Mouse (Mus musculus) mouse trophoblast stem cell (cell line): ENCODE measurements around the gene Cd300a.

Experiments used
- in situ Hi-C, 2 experiments: fragments of 300-500 bp; cut with MseI, MboI; formaldehyde crosslinking; loops; 2 replicates in 1 of 2; 3 replicates in 1 of 2; pipeline ENCODE4 v1.15.1; 2025

The Cd300a gene

DNA sequence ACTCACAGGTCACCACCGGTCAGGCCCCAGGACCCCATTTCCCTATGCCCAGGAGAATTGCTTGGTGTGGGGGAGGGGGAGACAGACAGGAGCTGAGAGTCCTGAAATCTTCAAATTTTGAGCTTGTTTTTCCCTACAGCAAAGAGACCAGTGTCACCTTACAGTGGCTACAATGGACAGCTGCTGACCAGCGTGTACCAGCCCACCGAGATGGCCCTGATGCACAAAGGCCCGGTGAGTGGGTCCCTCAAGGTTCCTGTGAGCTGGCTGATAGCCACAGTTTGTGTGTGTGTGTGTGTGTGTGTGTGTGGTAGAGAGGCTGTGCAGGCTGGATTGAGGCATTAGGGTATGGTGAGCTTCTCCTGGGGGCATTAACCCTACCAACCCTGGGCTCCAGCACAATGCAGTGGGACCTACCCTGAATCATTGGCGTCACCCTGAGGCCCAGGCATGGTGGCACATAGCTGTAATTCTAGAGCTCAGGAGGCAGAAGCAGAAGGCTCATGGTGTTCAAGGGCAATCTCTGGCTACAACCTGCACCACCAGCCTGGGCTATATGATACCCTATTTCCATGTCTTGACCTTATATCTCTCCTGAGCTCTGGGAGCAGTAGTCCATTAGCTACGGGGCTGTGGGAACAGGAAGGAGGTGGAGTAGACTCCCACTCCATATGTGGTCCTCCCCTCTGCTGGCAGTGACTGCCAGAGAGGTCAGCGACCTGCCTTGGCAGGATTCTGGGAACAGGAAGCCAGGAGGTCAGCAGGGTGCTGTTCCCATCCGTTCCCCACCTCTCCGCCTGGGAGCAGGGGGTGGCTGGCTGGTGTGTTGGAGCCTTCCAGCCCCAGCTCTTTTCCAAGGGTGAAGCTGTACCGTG is 23.1 kb upstream of the Cd300a start:
- in situ Hi-C loops: no loop called here

DNA sequence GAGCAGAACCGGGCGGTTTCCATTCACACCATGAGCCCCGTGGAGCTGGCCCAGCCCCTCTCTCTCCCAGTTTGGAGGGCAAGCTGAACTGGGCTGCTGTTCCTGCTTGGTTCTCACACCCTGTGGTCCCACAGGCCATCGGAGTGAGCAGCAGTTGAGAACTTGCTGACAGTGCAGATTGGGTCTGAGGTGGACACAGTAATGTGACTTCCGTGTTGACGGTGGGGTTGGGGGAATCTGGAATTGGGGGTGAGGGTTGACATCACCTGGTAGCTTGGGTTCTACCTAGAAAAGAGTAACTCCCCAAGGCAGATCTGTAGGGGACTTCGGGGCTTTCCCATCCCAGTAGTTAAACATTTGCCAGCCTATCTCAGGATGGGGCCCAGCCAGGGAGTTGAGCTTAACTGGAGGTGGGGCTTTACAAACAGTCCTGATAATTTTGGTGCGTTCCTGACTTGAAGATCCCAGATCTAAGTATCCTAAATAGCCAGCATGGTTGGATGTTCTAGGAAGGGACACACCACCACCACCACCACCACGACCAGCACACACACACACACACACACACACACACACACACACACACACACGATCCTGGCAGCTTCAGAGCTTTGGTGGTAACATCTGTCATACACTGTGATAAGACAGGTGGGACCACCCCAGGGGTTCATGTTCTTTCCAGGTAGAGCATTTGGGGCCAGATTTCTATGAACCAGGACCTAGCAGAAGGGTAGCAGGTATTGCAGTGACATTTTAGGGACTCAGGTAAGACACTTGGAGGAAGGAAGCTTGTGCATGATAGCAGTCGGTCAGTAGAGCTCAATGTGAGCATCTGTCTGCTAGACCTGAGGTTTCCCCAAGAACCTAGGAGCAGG is 22.2 kb upstream of the Cd300a start:
- in situ Hi-C loops: no loop called here

DNA sequence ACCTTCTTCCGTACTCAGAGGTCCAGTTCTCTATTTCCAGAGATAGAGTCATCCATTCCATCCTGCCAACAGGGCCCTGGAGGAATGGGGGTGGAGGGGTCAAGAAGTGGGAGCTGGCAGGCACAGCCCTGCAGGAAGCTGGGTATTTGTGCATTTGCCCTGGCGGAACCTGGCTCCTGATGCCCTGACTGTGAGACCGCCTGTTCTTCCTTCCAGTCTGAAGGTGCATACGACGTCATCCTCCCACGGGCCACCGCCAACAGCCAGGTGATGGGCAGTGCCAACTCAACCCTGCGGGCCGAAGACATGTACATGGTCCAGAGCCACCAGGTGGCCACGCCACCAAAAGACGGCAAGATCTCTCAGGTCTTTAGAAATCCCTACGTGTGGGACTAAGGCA is 21.6 kb upstream of the Cd300a start:
- in situ Hi-C loops: no loop called here

DNA sequence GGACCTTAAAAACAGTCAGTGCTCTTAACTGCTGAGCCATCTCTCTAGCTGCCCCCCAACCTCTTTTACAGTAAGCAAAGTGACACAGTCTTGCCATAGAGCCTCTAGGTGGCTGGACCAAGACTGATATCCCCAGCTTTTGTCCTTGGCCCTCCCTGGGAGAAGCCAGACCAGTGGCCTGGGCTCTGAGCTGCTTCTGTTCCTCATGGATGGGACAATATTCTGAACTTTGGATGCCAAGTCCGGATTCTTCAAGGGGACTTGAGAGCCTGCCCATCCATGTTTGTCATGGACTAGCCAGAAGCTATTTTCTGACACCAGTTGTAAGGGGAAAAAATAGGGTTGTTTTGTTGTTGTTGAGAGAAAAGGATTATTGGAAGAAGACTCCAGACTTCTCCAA is 20.1 kb upstream of the Cd300a start:
- in situ Hi-C loops: loop anchor here in 1 of 2 experiments (5.0 kb wide), 1 partner anchor 43 kb away; no protein-coding TSS in a partner anchor

DNA sequence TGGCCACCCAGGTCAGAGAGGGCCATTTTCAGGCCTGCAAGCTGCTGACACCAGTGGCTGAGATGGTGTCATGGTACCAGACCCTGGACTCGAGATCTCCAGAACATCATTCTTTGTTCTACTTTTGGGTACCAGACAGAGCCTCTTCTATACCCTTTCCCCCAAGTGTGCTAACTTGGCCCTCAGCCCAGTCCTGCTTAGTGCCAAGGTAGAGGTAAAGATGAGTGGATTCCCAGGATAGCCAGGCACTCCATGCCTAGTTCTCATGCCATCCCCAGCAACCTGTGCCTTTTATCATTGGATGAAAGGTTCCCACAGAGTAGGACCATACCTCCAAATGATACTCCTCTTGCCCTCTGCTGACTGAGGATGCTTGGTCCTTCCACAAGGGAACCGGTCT is 18.3 kb upstream of the Cd300a start:
- in situ Hi-C loops: loop anchor here in 1 of 2 experiments (5.0 kb wide), 1 partner anchor 41 kb away; no protein-coding TSS in a partner anchor

DNA sequence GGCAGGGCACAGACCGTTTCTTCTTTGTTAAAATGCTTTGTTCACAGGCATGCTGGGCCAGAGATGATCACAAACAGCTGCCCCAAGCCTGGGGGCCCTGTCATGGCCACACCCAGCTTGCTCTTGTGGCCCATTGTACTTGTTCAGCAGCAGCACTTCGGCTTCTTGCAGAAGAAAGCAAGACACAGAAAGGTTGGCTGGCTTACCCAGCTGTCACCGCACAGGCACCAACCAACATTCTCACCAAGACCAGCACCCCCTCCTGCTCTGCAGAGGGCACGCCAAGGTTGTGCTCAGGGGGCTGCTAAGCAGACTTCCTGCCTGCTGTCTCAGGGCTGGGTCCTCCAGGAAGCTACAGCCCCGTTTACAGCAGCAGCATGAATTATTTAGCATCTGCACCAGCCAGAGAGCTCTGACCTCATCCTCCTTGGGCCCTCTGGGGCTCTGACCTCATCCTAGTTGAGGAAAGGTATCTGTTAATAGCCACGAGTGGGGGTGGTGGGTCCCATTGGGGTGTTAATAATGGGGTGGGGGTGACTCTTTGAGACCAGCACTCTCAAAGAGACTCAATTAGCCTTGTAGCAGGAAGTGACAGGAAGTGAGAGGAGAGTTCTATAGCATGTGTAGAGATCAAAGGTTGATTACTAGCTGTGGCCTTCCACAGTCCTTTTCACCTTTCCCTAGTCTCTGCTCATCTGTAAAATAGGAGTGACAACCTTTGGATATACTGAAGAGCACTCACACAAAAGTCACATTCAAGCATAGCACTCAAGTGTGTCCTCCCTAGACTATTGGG is 16.6 kb upstream of the Cd300a start:
- in situ Hi-C loops: loop anchor here in 1 of 2 experiments (5.0 kb wide), 1 partner anchor 39 kb away; no protein-coding TSS in a partner anchor

DNA sequence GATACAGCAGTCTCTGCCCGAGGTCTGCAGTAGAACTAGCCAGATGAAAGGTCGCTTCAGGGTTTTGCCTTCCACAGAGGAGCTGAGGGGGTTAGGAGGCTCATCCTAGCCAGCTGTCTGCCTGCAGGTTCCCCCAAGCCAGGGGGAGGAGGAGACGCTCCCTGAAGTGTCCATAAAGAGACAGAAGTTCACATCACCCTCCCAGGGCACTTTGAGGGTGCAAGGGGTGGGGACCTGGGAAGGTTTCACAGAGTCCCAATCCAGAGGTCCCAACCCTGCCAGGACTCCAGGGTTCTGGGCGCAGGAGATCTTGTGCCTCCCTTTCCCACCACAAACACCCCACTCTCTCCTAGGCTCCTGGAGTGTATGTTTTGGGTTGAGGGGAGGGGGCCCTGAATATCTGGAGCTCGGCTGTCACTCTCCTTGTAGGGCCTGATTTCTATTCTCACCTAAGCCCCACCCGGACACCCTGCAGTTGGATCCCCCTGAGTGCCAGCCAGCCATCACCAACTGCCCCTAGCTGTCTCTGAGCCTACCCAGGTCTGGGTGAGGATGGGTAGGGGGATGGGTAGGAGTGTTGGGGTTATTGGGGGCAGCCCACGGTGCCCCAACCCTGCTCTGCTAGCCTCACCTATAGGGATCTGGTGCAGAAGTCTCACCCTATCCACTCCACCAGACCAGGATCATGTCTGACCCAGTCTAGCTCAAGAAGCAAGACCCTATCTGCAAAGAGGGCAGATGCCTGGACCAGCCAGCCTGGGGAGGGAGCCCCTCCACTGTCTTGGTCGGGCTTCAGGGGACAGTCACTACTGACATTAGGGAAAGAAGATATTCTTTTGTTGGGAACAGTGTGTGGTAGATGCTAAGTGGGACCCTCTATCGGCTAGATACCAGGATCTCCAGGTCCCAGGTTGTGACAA is 15.4 kb upstream of the Cd300a start:
- in situ Hi-C loops: loop anchor here in 1 of 2 experiments (5.0 kb wide), 1 partner anchor 38 kb away; no protein-coding TSS in a partner anchor

DNA sequence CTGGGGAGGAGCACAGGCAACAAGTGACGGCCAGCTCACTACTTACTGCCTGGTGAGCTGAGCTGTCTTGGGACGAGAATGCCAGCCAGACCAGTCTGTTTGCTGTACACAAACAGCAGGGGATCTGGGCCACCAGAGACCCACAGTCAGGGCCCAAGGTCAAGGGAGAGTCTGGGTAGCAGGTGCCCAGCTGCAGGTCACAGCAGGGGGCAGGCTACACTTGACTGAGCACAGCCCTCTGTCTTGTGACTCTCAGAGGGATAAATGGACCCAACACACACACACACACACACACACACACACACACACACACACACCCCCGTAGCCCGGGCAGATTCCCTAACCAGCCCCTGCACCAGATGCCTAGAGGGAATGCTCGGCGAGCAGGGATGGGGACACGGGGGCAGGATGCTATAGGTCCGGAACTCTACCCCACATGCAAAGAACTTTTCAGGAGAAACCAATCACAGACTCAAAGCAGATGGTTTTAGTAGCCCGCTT is 14.5 kb upstream of the Cd300a start:
- in situ Hi-C loops: no loop called here

DNA sequence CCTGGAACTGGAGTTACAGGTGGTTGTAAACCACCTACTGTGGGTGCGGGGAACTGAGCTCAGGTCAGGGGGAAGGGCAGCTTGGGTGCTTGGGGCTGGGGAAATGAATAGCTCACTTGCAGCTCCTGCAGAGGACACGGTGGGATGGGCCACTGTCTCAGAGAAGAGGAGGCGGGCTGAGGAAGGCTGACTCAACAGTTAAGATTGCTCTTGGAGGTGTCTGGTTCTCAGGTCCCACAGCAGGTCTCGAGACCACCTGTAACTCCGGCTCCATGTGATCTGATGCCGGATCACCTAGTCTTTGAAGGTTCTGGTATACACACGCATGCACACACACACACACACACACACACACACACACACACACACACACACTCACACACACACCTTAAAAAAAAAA is 13.7 kb upstream of the Cd300a start:
- in situ Hi-C loops: no loop called here

DNA sequence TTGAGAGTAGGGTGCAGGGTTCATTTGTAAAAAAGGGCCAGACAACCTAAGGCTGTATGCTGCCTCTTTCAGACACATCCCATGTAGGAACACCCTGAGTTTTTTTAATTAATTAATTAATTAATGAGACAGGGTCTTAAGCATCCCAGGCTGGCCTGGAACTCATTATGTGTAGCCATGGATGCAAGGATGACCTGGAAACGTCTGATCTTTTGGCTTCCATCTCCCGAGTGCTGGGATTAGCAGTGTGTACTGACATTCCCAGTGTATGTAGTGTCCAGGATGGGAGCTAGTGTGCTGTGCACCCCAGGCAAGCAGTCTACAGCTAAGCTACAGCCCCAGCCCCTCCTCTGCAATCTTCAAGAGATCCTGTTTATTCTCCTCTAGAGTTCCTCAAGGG is 13.2 kb upstream of the Cd300a start:
- in situ Hi-C loops: no loop called here

DNA sequence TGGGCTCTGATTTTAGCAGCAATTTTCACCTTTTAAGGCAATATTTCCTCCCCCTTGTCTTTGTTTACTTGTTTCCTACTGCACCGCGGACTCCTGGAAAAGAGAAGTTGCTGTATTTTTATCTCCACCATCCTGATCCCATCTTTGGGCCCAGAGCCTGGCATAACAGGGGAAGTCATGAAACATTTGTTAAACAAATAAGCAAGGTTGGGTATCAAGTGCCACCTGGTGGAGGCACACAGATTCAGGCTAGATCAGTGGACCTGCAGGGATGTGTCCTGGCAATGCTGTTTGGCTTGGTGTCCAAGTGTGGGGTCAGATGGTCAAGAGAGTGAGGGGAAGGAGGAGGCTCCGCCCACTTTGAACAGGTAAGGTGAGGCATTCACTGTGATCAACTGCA is 12.7 kb upstream of the Cd300a start:
- in situ Hi-C loops: no loop called here

DNA sequence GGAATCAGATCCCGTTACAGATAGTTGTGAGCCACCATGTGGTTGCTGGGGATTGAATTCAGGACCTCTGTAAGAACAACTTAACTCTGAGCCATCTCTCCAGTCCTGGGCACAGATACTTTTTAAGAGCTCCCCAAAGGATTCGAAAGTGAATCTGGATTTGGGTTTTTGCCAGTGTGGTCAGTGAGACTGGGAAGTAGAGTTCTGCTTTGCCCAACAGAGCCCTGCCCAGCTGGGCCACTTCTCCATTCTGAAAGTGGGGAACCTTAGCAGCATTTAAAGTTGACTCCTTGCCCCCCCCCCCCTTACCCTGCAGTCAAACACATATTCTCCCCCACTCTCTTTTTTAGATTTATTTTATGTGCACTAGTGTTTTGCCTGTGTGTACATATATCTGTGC is 10.2 kb upstream of the Cd300a start:
- in situ Hi-C loops: no loop called here

DNA sequence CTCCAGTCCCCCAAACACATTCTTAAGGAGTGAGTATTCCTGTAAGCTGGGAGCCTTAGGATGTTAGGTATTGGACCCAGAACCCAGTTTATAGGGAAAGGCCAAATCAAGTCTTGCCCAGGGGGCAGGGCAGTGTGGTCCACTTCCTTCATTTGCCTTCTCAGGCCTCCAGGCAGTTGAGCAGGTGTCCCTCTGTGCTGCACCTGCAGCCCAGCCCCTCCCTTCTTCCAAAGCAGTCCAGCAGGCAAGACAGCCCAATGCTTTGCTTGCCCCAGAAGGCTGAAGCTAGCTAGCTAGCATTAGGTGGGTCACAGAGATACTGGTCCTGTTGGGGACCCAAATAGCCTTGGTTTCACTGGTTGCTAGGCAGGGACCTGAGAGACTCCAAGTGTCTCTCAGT is 9.7 kb upstream of the Cd300a start:
- in situ Hi-C loops: no loop called here

DNA sequence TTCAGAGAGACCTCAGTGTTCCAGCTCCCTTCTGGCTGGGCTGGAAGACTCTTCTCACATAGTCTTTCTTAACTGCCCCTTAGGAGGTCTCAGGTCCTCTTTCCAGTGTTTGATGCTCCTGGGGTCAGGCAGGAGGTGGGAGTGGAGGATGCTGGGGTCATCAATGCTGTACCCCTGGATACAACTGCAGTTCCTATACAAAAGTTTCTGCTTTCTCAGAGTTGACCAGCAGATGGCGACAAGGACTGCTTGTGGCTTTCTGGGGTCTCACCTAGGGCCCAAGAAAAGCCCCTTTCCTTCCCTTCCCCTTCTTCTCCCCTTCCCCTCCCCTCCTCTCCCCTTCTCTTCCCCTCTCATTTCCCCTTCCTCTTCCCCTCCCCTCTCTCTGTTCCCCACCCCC is 9.3 kb upstream of the Cd300a start:
- in situ Hi-C loops: no loop called here

DNA sequence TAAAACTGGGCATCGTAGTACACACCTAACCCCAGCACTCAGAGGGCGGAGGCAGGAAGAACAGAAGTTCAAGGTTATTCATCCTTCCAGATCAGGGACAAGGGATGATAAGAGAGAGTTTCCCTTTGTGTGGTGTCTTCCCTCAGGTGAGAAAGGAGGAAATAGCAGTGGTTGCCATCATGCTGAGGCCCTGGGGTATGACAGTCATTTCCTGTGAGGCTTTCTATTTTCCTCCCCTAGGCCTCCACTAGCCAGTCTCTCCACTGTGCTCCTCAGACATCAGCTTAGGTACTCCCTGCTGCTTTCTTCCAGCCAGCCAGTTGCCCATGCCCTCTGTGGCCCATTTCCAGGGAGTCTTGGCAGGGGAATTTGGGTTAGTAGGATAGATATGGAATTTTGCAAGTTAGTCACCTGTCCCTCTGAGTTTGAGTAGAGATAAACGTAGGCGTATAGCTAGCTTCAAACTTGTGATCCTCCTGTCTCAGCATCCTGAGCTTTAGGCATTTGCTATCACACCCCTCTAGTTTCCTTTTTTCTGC is 6.5 kb upstream of the Cd300a start:
- in situ Hi-C loops: no loop called here

DNA sequence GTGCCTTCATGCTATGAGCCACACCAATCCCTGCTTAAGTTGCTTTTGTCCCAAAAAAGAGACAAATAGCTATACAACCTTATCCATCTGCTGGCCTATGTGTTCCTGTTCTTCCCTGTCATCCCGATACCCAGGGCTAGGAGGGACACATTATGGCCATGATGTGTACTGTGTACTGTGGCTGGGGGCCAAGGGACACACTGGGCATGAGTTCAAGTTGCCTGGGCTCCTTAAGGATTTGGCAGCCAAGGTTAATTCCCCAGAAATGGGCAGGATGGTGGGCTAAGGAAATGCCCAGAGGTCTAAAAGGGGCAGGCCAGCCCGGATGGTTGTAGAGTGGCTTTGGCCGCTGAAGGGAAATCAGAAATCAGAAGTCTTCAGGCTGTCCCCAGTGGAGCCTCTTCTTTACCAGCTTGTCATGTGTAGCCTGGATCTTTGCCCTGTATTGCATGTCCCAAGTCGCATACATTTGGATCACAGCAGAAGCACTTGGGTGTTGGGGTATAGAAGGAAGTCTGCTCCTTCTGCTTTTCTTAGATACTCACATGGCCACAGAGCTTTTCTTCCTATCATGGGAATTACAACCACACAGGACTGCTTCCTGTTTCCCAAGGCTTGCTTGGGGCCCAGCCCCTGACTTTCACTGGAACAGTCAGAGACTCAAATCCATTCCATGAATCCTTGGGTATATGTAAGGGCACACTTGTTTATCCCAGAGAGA is 5.3 kb upstream of the Cd300a start:
- in situ Hi-C loops: no loop called here

DNA sequence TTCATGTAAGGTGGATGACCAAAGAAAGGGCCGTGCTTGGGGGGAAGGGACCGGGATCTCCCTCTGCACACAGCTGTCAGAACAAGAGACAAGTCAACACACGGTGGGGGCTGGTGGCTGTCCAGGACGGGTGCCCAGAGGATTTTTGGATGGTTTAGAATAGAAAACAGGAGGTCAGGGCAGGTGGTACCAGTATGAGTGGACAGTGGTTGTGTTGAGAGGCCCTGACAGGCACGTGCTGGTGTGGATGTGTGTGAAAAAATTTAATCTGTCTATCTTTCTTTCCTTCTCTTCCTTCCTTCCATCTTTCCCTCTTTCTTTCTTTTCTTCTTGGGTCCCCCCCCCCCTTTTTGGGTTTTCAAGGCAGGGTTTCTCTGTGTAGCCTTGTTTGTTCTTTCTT is 701 bp downstream of the Cd300a start:
- in situ Hi-C loops: no loop called here

DNA sequence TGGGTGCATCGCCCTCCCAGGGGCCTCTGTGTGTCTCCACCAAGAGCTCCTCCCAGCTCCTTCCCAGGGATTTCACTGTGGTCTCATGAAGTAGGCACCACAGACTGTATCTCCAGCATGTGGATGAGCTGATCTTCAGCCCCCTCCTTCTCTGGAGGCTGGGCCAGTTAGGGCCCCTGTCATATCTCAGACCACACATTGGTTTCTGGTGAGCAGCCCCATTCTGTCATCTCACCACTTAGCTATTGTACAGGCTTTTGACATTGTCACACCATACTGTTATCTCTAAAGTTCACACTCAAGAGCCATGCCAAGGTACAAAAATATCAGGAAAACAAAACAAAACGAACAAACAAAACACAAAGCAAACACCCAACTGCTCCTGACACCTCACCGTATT is 6.2 kb downstream of the Cd300a start:
- in situ Hi-C loops: no loop called here

DNA sequence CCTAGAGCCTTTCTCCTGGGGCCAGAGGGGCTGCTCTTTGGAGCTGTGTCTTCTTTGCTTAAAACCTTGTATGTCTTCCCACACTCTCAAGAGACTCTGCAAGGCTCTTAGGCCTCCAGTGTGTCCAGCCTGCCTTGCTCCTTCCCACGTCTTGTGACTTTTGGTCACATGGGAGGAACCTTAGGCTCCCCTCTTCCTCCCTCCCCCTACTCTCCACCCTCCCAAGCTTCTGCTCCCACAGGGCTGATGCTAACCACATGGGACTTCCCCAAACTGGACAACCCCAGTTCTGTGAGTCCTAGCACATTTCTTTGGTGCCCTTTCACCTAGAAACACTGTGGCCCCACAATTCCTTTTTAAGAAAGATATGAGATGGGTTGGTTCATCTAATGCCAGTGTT is 8.2 kb downstream of the Cd300a start:
- in situ Hi-C loops: no loop called here
